Mouse (Mus musculus): Measurements from ENCODE around the gene Sh3pxd2a. TPM values are rescaled to one million over a fixed set of nuclear protein-coding genes. Genes with fewer than 3 reads are reported as not detected.

Sh3pxd2a gene
- polyA plus RNA-seq, 1 experiment = 12.1 TPM

GRCm38 (mm10) chr19:47327896-47328882 lies 136.0 kb downstream of the Sh3pxd2a start:
- H3K4me3 ChIP-seq (ENCODE audit: extremely low read depth, insufficient read depth, insufficient read length) = no peak overlapping the region
- no peaks in the 10 kb centered on the region for H3K27me3 ChIP-seq (ENCODE audit: control insufficient read depth, insufficient read depth, low read length)
- H3K4me1 ChIP-seq (ENCODE audit: control insufficient read depth, insufficient read depth, insufficient read length) = peaks cover 14% of the 10 kb centered on the region; the same call in 1 of the 2 replicates
- 66% methylated on average over 11 of the region's 11 CpGs for WGBS
- no peaks in the 10 kb centered on the region for H3K36me3 ChIP-seq (ENCODE audit: control insufficient read depth, insufficient read depth, low read length)
- no peak overlapping the region for H3K27ac ChIP-seq (ENCODE audit: insufficient read depth, low read length)
- no peak for DNase-seq (ENCODE audit: low read depth in 1 of 2, low spot score in 2 of 2)
- TF ChIP-seq POLR2A (IDR thresholded peaks at IDR 0.05; ENCODE audit: low read depth, low read length) = no peak
- TF ChIP-seq CTCF (IDR thresholded peaks at IDR 0.05; ENCODE audit: extremely low read depth, insufficient read depth, insufficient read length, insufficient replicate concordance) = no peak

- no peaks in the 10 kb centered on the region for H3K27me3 ChIP-seq (ENCODE audit: control insufficient read depth, insufficient read depth, low read length)
- TF ChIP-seq POLR2A (IDR thresholded peaks at IDR 0.05; ENCODE audit: low read depth, low read length) (no peak), CTCF (IDR thresholded peaks at IDR 0.05; ENCODE audit: extremely low read depth, insufficient read depth, insufficient read length, insufficient replicate concordance) (no peak)
- peak in 1 of 2 experiments; percentile 35 for DNase-seq (ENCODE audit: low read depth in 1 of 2, low spot score in 2 of 2)
- 56% methylated on average over 5 of the region's 5 CpGs for WGBS
- no peak overlapping the region for H3K4me3 ChIP-seq (ENCODE audit: extremely low read depth, insufficient read depth, insufficient read length)
- no peaks in the 10 kb centered on the region; the same call in 1 of the 2 replicates for H3K36me3 ChIP-seq (ENCODE audit: control insufficient read depth, insufficient read depth, low read length)
- H3K27ac ChIP-seq (ENCODE audit: insufficient read depth, low read length) = no peak overlapping the region
- H3K4me1 ChIP-seq (ENCODE audit: control insufficient read depth, insufficient read depth, insufficient read length) = peaks cover 10% of the 10 kb centered on the region; the same call in 1 of the 2 replicates
Observed at GRCm38 (mm10) chr19:47325881-47326280, 138.3 kb downstream of the Sh3pxd2a start.

- H3K27me3 ChIP-seq (ENCODE audit: control insufficient read depth, insufficient read depth, low read length) = no peaks in the 10 kb centered on the region
- no peak for DNase-seq (ENCODE audit: low read depth in 1 of 2, low spot score in 2 of 2)
- no peaks in the 10 kb centered on the region; the same call in 1 of the 2 replicates for H3K36me3 ChIP-seq (ENCODE audit: control insufficient read depth, insufficient read depth, low read length)
- H3K4me1 ChIP-seq (ENCODE audit: control insufficient read depth, insufficient read depth, insufficient read length) = no peaks in the 10 kb centered on the region
- 89% methylated on average over 11 of the region's 11 CpGs for WGBS
- H3K27ac ChIP-seq (ENCODE audit: insufficient read depth, low read length) = no peak overlapping the region
- H3K4me3 ChIP-seq (ENCODE audit: extremely low read depth, insufficient read depth, insufficient read length) = no peak overlapping the region
- TF ChIP-seq POLR2A (IDR thresholded peaks at IDR 0.05; ENCODE audit: low read depth, low read length) (no peak), CTCF (IDR thresholded peaks at IDR 0.05; ENCODE audit: extremely low read depth, insufficient read depth, insufficient read length, insufficient replicate concordance) (no peak)
Observed at GRCm38 (mm10) chr19:47323096-47323849, 140.9 kb downstream of the Sh3pxd2a start.

- Histone ChIP-seq H3K27ac (ENCODE audit: insufficient read depth, low read length) (peak overlapping the region; percentile 22; the same call in 1 of the 2 replicates), H3K27me3 (ENCODE audit: control insufficient read depth, insufficient read depth, low read length) (no peaks in the 10 kb centered on the region), H3K4me3 (ENCODE audit: extremely low read depth, insufficient read depth, insufficient read length) (peak overlapping the region; percentile 28; the same call in 1 of the 2 replicates), H3K4me1 (ENCODE audit: control insufficient read depth, insufficient read depth, insufficient read length) (no peaks in the 10 kb centered on the region; the same call in 1 of the 2 replicates), H3K36me3 (ENCODE audit: control insufficient read depth, insufficient read depth, low read length) (no peaks in the 10 kb centered on the region; the same call in 1 of the 2 replicates)
- TF ChIP-seq POLR2A (IDR thresholded peaks at IDR 0.05; ENCODE audit: low read depth, low read length) = no peak
- no peak for TF ChIP-seq CTCF (IDR thresholded peaks at IDR 0.05; ENCODE audit: extremely low read depth, insufficient read depth, insufficient read length, insufficient replicate concordance)
- 85% methylated on average over 8 of the region's 8 CpGs for WGBS
- no peak for DNase-seq (ENCODE audit: low read depth in 1 of 2, low spot score in 2 of 2)
Observed at GRCm38 (mm10) chr19:47320331-47320668, 143.9 kb downstream of the Sh3pxd2a start.

- Histone ChIP-seq H3K36me3 (ENCODE audit: control insufficient read depth, insufficient read depth, low read length) (no peaks in the 10 kb centered on the region; the same call in 1 of the 2 replicates), H3K27me3 (ENCODE audit: control insufficient read depth, insufficient read depth, low read length) (no peaks in the 10 kb centered on the region), H3K4me3 (ENCODE audit: extremely low read depth, insufficient read depth, insufficient read length) (peak overlapping the region; percentile 28; the same call in 1 of the 2 replicates), H3K4me1 (ENCODE audit: control insufficient read depth, insufficient read depth, insufficient read length) (no peaks in the 10 kb centered on the region; the same call in 1 of the 2 replicates), H3K27ac (ENCODE audit: insufficient read depth, low read length) (peak overlapping the region; percentile 4; the same call in 1 of the 2 replicates)
- WGBS = 91% methylated on average over 10 of the region's 10 CpGs
- TF ChIP-seq POLR2A (IDR thresholded peaks at IDR 0.05; ENCODE audit: low read depth, low read length) = no peak
- TF ChIP-seq CTCF (IDR thresholded peaks at IDR 0.05; ENCODE audit: extremely low read depth, insufficient read depth, insufficient read length, insufficient replicate concordance) = no peak
- no peak for DNase-seq (ENCODE audit: low read depth in 1 of 2, low spot score in 2 of 2)
Observed at GRCm38 (mm10) chr19:47319521-47320330, 144.5 kb downstream of the Sh3pxd2a start.

GRCm38 (mm10) chr19:47319061-47319460 lies 145.1 kb downstream of the Sh3pxd2a start:
- H3K4me3 ChIP-seq (ENCODE audit: extremely low read depth, insufficient read depth, insufficient read length) = no peak overlapping the region
- no peaks in the 10 kb centered on the region; the same call in 1 of the 2 replicates for H3K4me1 ChIP-seq (ENCODE audit: control insufficient read depth, insufficient read depth, insufficient read length)
- WGBS = 83% methylated on average over 8 of the region's 8 CpGs
- TF ChIP-seq POLR2A (IDR thresholded peaks at IDR 0.05; ENCODE audit: low read depth, low read length) = no peak
- H3K36me3 ChIP-seq (ENCODE audit: control insufficient read depth, insufficient read depth, low read length) = no peaks in the 10 kb centered on the region; the same call in 1 of the 2 replicates
- no peak for DNase-seq (ENCODE audit: low read depth in 1 of 2, low spot score in 2 of 2)
- 0 out of 2 replicates have a peak overlapping the region, but pooled peaks have one; percentile 8 for H3K27ac ChIP-seq (ENCODE audit: insufficient read depth, low read length)
- no peaks in the 10 kb centered on the region for H3K27me3 ChIP-seq (ENCODE audit: control insufficient read depth, insufficient read depth, low read length)
